Mouse (Mus musculus) cortical plate, adult 2 months (tissue): ENCODE data around the gene Tdo2. TPM values are rescaled to one million over a fixed set of nuclear protein-coding genes. Genes with fewer than 3 reads are reported as not detected.

ENCODE experiments used
- H3K27ac ChIP-seq: fragments of 200-500 bp; 2 replicates; pipeline ENCODE4 v1.5.1; 2012; ENCODE audit warnings: low read length, control low read depth, inconsistent platforms; ENCODE audit not compliant: insufficient read depth
- H3K4me1 ChIP-seq: fragments of 200-500 bp; 2 replicates; pipeline ENCODE4 v1.6.1; 2011; ENCODE audit warnings: low read length; ENCODE audit not compliant: control insufficient read depth, insufficient read depth
- H3K4me3 ChIP-seq: fragments of 200-500 bp; 2 replicates; pipeline ENCODE4 v1.5.1; 2011; ENCODE audit warnings: mild to moderate bottlenecking, low read length, control low read depth; ENCODE audit not compliant: insufficient read depth
- CTCF ChIP-seq: fragments of 200-500 bp; IDR thresholded peaks from 2 replicates; pipeline ENCODE4 v1.5.1; 2011; ENCODE audit warnings: mild to moderate bottlenecking, control low read depth, low read length; ENCODE audit not compliant: insufficient read depth; ENCODE audit errors: extremely low read depth
- POLR2A ChIP-seq: fragments of 200-500 bp; IDR thresholded peaks from 2 replicates; pipeline ENCODE4 v1.6.1; 2011; ENCODE audit warnings: mild to moderate bottlenecking, low read length, control low read depth; ENCODE audit not compliant: insufficient read depth; ENCODE audit errors: extremely low read depth
- polyA plus RNA-seq: library from polyadenylated mRNA; depleted of rRNA; stranded (reverse); fragments of >200 nt; gene quantifications from 2 replicates; pipeline ENCODE4 v1.2.3, GENCODE M21; 2012

Tdo2 gene
- polyA plus RNA-seq, 1 experiment = 0.52 TPM

GRCm38 (mm10) chr3:81986103-81986502 is 10.1 kb upstream of the Tdo2 start:
- no peak overlapping the region for H3K27ac ChIP-seq
- H3K4me3 ChIP-seq = no peak overlapping the region
- no peaks in the 10 kb centered on the region for H3K4me1 ChIP-seq
- TF ChIP-seq CTCF (no peak), POLR2A (no peak)

GRCm38 (mm10) chr3:81985100-81985499 is 9.1 kb upstream of the Tdo2 start:
- TF ChIP-seq CTCF (no peak), POLR2A (no peak)
- no peak overlapping the region for H3K4me3 ChIP-seq
- no peak overlapping the region for H3K27ac ChIP-seq
- H3K4me1 ChIP-seq = no peaks in the 10 kb centered on the region

DNA sequence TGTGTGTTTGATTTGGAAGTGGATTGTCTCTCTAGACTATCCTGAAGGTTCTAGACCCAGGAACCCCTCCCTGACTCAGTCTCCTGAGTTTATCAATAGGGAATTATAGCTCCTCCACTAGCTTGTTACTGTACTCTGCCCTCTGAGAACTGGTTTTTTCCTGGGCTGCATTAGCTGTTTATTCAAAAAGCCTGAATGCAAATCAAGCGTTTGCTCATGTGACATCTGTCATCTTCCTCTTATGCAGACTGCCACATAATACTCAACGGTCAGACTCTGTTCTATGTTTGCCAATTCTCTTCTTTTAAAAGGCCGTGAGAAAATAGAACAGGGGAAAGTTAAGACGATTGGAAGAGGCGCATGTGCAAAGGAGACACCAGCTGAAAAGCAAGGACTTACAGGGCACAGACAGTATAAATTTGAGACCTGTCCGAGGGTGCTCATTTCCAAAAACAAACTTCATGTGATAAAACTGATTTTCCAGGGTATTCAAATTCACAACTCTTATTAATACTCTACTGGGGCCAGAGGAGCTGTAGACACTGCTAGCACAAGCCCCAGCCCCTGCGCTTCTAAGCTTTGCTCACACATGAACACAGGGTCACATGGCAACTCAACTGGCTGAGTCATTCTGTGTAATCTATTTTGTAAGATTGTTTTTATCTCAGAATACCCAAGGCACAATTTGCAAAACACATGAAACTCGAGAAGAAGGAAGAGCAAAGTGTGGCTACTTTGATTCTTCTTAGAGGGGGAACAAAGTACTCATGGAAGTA is 7.3 kb upstream of the Tdo2 start:
- no peaks in the 10 kb centered on the region for H3K4me1 ChIP-seq
- TF ChIP-seq CTCF (no peak), POLR2A (no peak)
- no peak overlapping the region for H3K27ac ChIP-seq
- H3K4me3 ChIP-seq = no peak overlapping the region

- Histone ChIP-seq H3K4me1 (no peaks in the 10 kb centered on the region), H3K4me3 (no peak within 1 kb of the TSS), H3K27ac (no peak within 1 kb of the TSS)
- TF ChIP-seq CTCF (no peak), POLR2A (no peak)
Observed at GRCm38 (mm10) chr3:81981990-81982389, 6.0 kb upstream of the Tdo2 start, which contains the start of gene Asic5. Gene Asic5 (plus strand): TSS chr3:81982290.

GRCm38 (mm10) chr3:81981576-81981975 is 5.6 kb upstream of the Tdo2 start:
- TF ChIP-seq POLR2A (no peak), CTCF (no peak)
- Histone ChIP-seq H3K4me3 (no peak overlapping the region), H3K4me1 (no peaks in the 10 kb centered on the region), H3K27ac (no peak overlapping the region)

DNA sequence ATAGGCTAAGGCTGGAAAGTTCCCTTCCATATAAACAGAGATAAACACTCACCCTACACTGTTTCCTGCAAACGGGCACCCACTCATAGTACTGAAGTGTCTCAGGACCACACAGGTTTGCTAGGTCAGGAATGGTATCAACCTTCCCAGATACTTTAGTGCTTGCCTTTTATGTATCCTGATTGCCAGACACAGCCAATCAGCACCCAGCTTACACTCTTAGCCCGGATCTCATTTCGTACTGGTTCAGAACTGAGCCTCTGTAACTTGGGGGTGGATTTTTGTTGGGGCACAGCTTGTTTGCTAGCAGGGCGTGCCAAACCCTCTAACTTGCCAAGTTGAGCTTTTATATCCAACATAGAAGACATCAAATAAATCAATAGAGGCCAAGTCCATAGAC is 395 bp downstream of the Tdo2 start:
- Histone ChIP-seq H3K27ac (no peak overlapping the region), H3K4me3 (no peak overlapping the region), H3K4me1 (no peaks in the 10 kb centered on the region)
- TF ChIP-seq POLR2A = no peak
- no peak for TF ChIP-seq CTCF

- no peak for TF ChIP-seq CTCF
- TF ChIP-seq POLR2A = no peak
- H3K4me3 ChIP-seq = no peak overlapping the region
- no peak overlapping the region for H3K27ac ChIP-seq
- no peaks in the 10 kb centered on the region; the same call in 1 of the 2 replicates for H3K4me1 ChIP-seq
Observed at GRCm38 (mm10) chr3:81964596-81964995, 11.4 kb downstream of the Tdo2 start.

GRCm38 (mm10) chr3:81963768-81964167 is 12.2 kb downstream of the Tdo2 start:
- TF ChIP-seq POLR2A = no peak
- no peak for TF ChIP-seq CTCF
- Histone ChIP-seq H3K4me1 (no peaks in the 10 kb centered on the region; the same call in 1 of the 2 replicates), H3K4me3 (no peak overlapping the region), H3K27ac (no peak overlapping the region)

DNA sequence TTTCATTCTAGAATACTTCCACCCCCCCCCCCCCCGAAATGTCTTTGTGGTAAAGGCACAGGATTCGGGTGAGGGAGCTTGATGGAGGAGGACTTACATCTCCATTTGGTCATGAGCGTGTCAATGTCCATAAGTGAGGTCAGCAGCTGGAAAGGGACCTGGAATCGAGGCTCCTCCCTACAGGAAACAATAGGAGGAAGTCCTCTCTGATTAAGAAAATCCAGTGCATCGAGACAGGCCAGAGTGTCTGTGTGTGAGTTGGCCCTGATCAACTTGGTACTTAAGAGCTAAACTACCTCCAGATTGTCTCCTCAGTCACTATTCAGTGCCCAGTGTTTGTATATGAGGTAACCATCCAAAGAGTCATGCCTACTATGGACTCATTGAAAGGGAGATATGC is 14.7 kb downstream of the Tdo2 start:
- no peaks in the 10 kb centered on the region; the same call in 1 of the 2 replicates for H3K4me1 ChIP-seq
- no peak overlapping the region for H3K4me3 ChIP-seq
- no peak overlapping the region for H3K27ac ChIP-seq
- no peak for TF ChIP-seq CTCF
- no peak for TF ChIP-seq POLR2A

GRCm38 (mm10) chr3:81957484-81957883 is 18.5 kb downstream of the Tdo2 start:
- H3K27ac ChIP-seq = no peak overlapping the region
- no peak overlapping the region for H3K4me3 ChIP-seq
- TF ChIP-seq POLR2A (no peak), CTCF (no peak)
- no peaks in the 10 kb centered on the region for H3K4me1 ChIP-seq

- TF ChIP-seq CTCF (no peak), POLR2A (no peak)
- Histone ChIP-seq H3K4me1 (no peaks in the 10 kb centered on the region), H3K27ac (no peak overlapping the region), H3K4me3 (no peak overlapping the region)
Observed at GRCm38 (mm10) chr3:81951785-81952184, 24.2 kb downstream of the Tdo2 start.
